Mouse (Mus musculus) lung, adult 2 months (tissue): ENCODE measurements around the gene Ppp6r2. TPM values are rescaled to one million over a fixed set of nuclear protein-coding genes. Genes with fewer than 3 reads are reported as not detected.
A peak's percentile ranks its signal among the peaks of the same experiment; 100 is the strongest.

Experiments used
- DNase-seq: peaks from one replicate; pipeline ENCODE4 v3.0.0; 2022
- H3K4me1 ChIP-seq: fragments of 200-500 bp; 2 replicates; pipeline ENCODE4 v1.6.1; 2011; ENCODE audit warnings: low read length; ENCODE audit not compliant: control insufficient read depth, insufficient read depth
- H3K4me3 ChIP-seq: fragments of 200-500 bp; replicated peaks from 2 replicates; pipeline ENCODE3; 2011; ENCODE audit warnings: low read depth, mild to moderate bottlenecking, control low read depth, low read length; ENCODE audit errors: extremely low read depth
- CTCF ChIP-seq: fragments of 200-500 bp; IDR thresholded peaks from 2 replicates; pipeline ENCODE4 v1.5.1; 2011; ENCODE audit warnings: mild to moderate bottlenecking, low read length, control low read depth; ENCODE audit not compliant: insufficient read depth
- POLR2A ChIP-seq: fragments of 200-500 bp; IDR thresholded peaks from 2 replicates; pipeline ENCODE4 v1.6.1; 2011; ENCODE audit warnings: low read depth, mild to moderate bottlenecking, control low read depth, low read length, borderline replicate concordance; ENCODE audit errors: extremely low read depth
- WGBS: fragments of 180-500 bp; shearing (Covaris S2); methylation state at CpG from one replicate; pipeline ENCODE4 v1.1.7; 2018; 5-methylcytosine and 5-hydroxymethylcytosine counted together
- polyA plus RNA-seq: library from polyadenylated mRNA; depleted of rRNA; stranded (reverse); fragments of >200 nt; gene quantifications from 2 replicates; pipeline ENCODE4 v1.2.3, GENCODE M21; 2012

Gene Ppp6r2
- polyA plus RNA-seq, 1 experiment = 153 TPM

DNA sequence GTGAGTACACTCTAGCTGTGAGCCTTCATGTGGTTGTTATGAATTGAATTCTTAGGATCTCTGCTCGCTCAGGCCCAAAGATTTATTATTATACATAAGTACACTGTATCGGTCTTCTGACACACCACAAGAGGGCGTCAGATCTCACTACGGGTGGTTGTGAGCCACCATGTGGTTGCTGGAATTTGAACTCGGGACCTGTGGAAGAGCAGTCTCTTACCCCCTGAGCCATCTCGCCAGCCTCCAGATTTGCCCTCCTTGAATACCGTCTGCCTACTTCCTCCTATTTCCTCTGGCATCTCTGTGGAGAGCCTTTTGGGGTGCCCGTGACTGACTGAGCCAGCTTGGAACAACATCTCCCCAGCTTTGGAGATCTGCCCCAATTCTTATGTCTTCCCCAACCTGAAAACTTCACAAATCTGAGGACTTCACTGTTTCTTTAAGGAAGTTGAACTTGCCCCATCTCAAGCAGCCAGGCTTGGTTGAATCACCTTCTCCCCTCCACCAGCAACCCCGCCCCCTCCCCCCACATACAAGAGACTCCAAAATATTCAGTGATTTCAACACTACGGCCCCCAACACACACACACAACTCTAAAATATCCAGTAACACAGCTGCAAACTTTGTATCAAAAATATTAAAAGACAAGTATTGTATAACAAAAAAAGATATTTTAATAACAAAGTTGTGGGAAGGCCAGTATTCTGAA is 29.6 kb upstream of the Ppp6r2 start:
- peaks cover 22% of the 10 kb centered on the region for H3K4me1 ChIP-seq
- WGBS = 39% methylated on average over 10 of the region's 10 CpGs
- DNase-seq = no peak
- H3K4me3 ChIP-seq = no peak overlapping the region
- TF ChIP-seq CTCF (no peak), POLR2A (no peak)

DNA sequence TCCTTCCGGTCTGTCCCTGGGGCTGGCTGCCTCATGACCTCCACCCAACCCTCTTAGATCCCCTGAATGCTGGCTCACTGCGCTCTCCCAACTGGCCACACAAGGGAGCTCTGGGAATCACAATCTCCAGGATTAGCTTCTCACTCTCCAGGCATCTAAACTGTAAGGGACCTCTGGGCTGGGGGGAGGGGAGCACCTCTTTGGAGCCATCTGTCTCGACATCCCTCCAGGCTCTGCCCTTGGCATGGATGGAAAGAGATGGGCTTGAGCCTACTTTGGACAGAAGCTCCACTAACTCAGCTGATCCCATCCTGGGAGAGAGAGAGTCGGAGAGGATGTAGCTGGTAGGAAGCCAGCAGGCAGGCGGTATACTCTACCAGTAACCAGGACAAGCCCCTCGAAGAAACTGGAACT is 29.0 kb upstream of the Ppp6r2 start:
- Histone ChIP-seq H3K4me3 (no peak overlapping the region), H3K4me1 (peaks cover 18% of the 10 kb centered on the region)
- no peak for DNase-seq
- WGBS = 23% methylated on average over 6 of the region's 6 CpGs
- TF ChIP-seq CTCF (peak; percentile 18; the same call in 1 of the 2 replicates), POLR2A (no peak)

DNA sequence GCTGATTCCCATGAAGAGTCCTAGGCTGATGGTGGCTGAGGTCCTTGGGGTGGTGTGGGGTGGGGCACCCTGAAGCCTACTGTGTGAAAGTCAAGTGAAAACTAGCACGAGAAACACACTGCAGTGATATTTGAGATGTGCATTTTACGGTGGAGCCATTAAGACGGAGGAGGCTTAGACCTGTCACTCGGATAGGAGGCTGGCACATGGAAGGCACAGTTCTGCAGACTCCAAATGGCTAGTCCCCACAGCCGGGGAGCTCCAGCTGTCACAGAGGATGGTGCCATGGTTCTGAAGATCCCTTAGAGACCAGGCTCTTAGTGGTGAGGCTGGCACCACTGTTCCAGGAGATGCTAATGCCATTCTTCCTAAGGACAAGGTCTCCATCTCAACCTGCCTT is 28.5 kb upstream of the Ppp6r2 start:
- H3K4me1 ChIP-seq = peaks cover 14% of the 10 kb centered on the region
- TF ChIP-seq POLR2A (no peak), CTCF (no peak)
- 79% methylated on average over 5 of the region's 5 CpGs for WGBS
- H3K4me3 ChIP-seq = no peak overlapping the region
- no peak for DNase-seq

DNA sequence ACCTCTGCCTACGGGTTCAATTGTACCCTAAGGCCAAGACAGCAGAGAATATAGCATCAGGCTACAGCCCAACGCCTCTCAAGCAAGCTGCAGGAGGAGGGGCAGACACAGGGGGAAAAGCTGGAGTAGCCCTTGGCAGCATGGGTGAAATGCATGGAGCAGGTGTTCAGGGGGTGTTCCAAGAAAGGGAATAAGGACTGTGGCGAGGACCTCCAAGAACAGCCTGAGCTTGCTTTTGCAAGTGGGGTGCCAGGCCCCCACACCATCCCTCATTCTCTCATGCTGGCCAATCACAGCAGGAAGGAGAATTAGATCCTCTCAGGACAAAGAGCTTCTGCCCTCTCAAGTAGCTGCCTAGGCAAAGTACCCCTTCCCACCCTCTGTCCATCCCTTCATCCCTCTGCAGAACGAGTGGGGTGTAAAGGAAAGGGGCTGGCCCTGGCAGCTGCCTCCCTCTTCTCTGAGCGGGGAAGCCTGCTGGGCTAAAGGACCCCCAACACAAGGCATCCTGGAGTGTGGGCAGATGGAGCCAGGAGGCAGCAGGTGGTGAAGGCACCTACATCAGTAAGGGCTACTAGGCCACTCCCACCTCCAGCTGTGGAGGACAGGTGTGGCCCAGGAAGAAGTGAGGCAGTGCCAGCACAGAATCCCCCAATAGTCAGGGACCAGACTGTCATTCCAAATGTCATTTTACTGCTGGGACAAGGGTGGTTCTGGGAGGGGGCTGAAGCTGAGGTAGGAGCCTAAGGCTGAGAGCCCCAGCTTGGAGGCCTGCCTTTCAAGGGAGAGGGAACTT is 27.0 kb upstream of the Ppp6r2 start:
- no peak for DNase-seq
- no peak for TF ChIP-seq CTCF
- TF ChIP-seq POLR2A = no peak
- WGBS = 84% methylated on average over 5 of the region's 5 CpGs
- 0 out of 2 replicates have a peak, but pooled peaks cover 4% of the 10 kb centered on the region for H3K4me1 ChIP-seq
- no peak overlapping the region for H3K4me3 ChIP-seq

DNA sequence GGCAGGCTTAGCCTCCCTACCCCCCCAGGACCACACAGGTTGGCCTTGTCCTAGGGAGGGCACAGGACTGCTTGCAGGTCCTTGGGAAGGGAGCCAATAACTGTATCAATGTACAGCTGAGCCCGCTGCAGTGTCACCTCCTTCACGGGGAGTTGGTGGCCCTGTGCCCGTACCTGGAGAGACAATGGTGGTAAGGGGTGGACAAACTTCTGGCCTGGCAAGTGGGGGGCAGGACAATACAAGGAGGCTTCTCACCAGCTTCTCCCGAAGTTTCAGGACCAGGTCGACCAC is 26.5 kb upstream of the Ppp6r2 start:
- DNase-seq = no peak
- TF ChIP-seq POLR2A = no peak
- no peak for TF ChIP-seq CTCF
- H3K4me3 ChIP-seq = no peak overlapping the region
- WGBS = 86% methylated on average over 5 of the region's 5 CpGs
- 0 out of 2 replicates have a peak, but pooled peaks cover 4% of the 10 kb centered on the region for H3K4me1 ChIP-seq

DNA sequence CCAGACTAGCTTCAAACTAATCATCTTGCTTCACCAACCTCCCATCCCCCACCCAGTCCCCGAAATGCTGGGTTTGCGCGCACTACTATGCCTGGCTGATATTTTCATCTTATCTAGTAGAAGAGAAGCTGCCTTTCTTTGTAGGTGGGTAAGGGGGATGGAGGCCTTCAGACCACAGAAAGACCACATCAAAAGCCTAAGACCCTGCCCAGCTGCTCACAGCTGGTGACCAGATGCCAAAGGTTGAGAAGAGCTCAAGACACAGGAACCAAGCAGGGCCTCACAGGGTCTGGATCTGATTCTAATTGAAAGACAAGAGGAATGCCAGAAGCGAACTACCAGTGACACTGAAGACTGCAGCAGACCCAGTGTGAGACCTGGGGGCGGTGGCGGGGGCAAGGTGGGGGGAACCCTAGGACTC is 16.1 kb upstream of the Ppp6r2 start:
- DNase-seq = no peak
- Histone ChIP-seq H3K4me1 (peaks cover 4% of the 10 kb centered on the region; the same call in 1 of the 2 replicates), H3K4me3 (no peak overlapping the region)
- WGBS = 45% methylated on average over 6 of the region's 6 CpGs
- no peak for TF ChIP-seq CTCF
- TF ChIP-seq POLR2A = no peak

DNA sequence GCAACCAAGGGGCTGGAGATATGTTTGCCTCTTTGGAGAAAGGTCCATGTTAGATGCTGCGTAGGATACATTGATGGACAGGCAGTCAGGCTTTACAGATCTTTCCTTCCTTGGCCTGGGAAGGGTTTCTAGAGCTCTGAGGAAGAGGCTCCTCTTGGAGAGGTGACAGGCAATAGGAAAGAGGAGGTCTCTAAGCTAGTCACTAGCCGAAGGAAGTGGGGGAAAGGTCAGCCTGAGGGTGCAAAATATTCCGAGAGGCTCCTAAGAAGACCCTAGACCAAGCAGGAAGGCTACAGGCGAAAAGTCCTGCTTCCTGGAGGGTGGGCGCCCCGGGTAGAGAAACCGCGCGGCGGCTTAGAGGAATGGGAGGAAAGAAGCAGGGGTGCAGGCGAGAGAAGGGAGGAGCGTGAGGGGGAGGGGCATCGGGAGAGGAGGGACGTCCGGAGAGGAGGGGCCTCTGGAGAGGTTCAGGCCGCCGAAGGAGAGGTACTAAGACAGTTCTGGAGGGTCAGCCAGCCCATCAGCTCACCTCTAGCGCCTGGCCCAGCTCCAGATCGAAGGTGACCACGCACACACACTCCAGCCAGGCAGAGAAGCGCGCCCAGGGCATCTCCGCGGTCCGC is 15.6 kb upstream of the Ppp6r2 start:
- peak; percentile 94 for DNase-seq
- Histone ChIP-seq H3K4me3 (peak overlapping the region; percentile 99), H3K4me1 (peaks cover 4% of the 10 kb centered on the region; the same call in 1 of the 2 replicates)
- under 1% methylated on average over 25 of the region's 25 CpGs for WGBS
- TF ChIP-seq CTCF = no peak
- peak; percentile 98; the same call in 1 of the 2 replicates for TF ChIP-seq POLR2A

DNA sequence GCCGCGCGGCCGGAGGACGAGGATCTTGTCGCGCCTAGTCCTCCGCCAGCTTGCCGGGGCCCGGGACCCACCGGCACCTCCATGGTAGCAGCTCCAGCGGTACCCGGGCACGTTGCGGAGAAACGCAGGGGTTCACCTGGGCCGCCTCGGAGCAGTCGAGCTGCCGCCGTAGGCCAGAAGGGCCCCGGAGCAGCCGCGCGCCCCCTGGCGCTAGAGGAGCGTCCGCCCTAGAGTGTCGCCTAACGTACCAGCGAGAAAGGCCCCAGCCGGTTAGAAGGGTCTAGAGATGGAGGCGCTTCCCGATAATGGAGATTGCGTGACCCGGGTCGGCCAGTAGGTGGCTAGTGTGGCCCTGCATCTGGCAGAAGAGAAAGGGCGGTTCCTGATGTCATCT is 15.0 kb upstream of the Ppp6r2 start, which contains the start of gene Dennd6b:
TSS of gene Dennd6b (minus strand) at position 184 of the 394 bp plus-strand sequence.
- peaks cover 4% of the 10 kb centered on the region; the same call in 1 of the 2 replicates for H3K4me1 ChIP-seq
- peak; percentile 93 for DNase-seq
- TF ChIP-seq POLR2A = peak; percentile 34; the same call in 1 of the 2 replicates
- TF ChIP-seq CTCF = peak; percentile 83
- peak within 1 kb of the TSS; percentile 99 for H3K4me3 ChIP-seq
- under 1% methylated on average over 38 of the region's 38 CpGs for WGBS

DNA sequence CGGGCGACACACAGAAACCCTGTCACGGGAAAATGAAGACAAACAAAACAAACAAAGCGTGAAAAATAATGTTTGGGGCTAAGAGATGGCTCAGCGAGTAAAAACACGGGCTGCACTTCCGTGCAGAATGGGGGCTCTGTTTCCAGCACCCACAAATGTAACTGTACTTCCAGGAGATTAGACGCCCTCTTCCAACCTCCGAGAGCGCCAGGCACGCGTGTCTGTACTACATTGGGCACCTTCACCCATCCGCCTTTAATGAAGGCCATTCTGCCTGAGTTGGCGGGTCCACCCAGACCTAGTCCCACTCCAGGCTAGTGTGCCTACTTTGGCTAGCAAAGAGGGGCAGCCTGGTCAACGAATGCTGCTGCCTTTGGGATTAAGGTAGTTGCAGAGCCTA is 14.3 kb upstream of the Ppp6r2 start:
- DNase-seq = no peak
- WGBS = 51% methylated on average over 15 of the region's 15 CpGs
- H3K4me1 ChIP-seq = peaks cover 4% of the 10 kb centered on the region; the same call in 1 of the 2 replicates
- peak overlapping the region; percentile 99 for H3K4me3 ChIP-seq
- TF ChIP-seq POLR2A (no peak), CTCF (no peak)

DNA sequence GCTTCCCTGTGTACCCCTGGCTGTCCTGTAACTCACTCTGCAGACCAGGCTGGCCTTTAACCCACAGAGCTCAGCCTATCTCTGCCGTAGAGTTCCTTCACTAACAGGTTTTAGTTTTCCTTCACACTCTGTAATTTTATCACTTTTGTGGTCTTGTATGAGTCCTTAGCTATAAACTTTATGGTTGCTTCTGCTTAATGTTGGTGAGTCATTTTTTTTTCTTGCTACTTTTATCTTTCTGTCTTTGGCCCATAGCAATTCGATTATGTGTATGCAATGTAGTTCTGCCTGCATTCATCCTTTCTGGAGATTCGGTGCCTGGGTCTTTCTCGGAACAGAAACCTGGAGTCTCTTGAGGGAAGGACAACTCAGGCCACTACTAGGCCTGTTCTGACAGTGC is 3.9 kb upstream of the Ppp6r2 start:
- 78% methylated on average over 4 of the region's 4 CpGs for WGBS
- Histone ChIP-seq H3K4me1 (no peaks in the 10 kb centered on the region; the same call in 1 of the 2 replicates), H3K4me3 (no peak overlapping the region)
- no peak for TF ChIP-seq POLR2A
- no peak for TF ChIP-seq CTCF
- DNase-seq = no peak
